In genomic region chr5:115341314-115342165, GRCm38 (mm10) we compare ENCODE assay signal across 8 mouse cellular contexts. TPM values are rescaled to one million over a fixed set of nuclear protein-coding genes. Genes with fewer than 3 reads are reported as not detected.
DNase-seq lines count a peak whose midpoint lies in the region; ATAC-seq and TF ChIP-seq lines count a peak whose summit lies in the region.

No protein-coding gene starts in this region.

- DNase-seq in heart, adult 11 months = no peak
- DNase-seq in forebrain, postnatal 0 days = no peak
- no peak for DNase-seq in adrenal gland, adult 8-10 months
- no peak for DNase-seq in cerebellum, adult 9-11 months
- no peak for DNase-seq in left cerebral cortex, postnatal 36 days (ENCODE audit: low spot score in 2 of 2)

- H3K79me2 ChIP-seq in macrophage (ENCODE audit: inconsistent target) = peaks cover 92% of the 10 kb centered on the region

- ATAC-seq in heart, embryonic 12.5 days (ENCODE audit: insufficient number of reproducible peaks, low FRiP score) = peak; percentile 52; the same call in 1 of the 2 replicates
- peak; percentile 55 for ATAC-seq in forebrain, postnatal 0 days

- intact Hi-C loops in left cerebral cortex, postnatal 36 days (cut with DNase I) = loop anchor here (2.0 to 5.0 kb wide), 2 partner anchors 15 to 39 kb away; partner anchors contain the start of genes Dynll1 and Srsf9

- TF ChIP-seq CTCF in ES-Bruce4 (IDR thresholded peaks at IDR 0.05; ENCODE audit: low read depth, low read length) = no peak
- TF ChIP-seq CTCF in forebrain, postnatal 0 days (IDR thresholded peaks at IDR 0.05; ENCODE audit: low read depth) = no peak

- TF ChIP-seq EP300 in ES-Bruce4 (IDR thresholded peaks at IDR 0.05; ENCODE audit: insufficient read depth, low read depth, low read length) = no peak

- H3K9ac ChIP-seq in heart, embryonic 12.5 days = peak overlapping the region; percentile 79
- H3K9ac ChIP-seq in ES-Bruce4 (ENCODE audit: low read depth, poor library complexity, severe bottlenecking) = peak overlapping the region; percentile 80
- H3K9ac ChIP-seq in forebrain, postnatal 0 days = peak overlapping the region; percentile 87

- peaks cover 15% of the 10 kb centered on the region for H3K4me1 ChIP-seq in heart, embryonic 12.5 days (replicated peaks)
- no peaks in the 10 kb centered on the region for H3K4me1 ChIP-seq in ES-Bruce4 (ENCODE audit: control insufficient read depth, insufficient read depth, low read length)
- peaks cover 13% of the 10 kb centered on the region for H3K4me1 ChIP-seq in forebrain, postnatal 0 days (ENCODE audit: insufficient read depth)

- H3K36me3 ChIP-seq in heart, embryonic 12.5 days = peaks cover 53% of the 10 kb centered on the region
- H3K36me3 ChIP-seq in ES-Bruce4 (ENCODE audit: control insufficient read depth, insufficient read depth, low read length, poor library complexity, severe bottlenecking) = peaks cover 31% of the 10 kb centered on the region
- H3K36me3 ChIP-seq in forebrain, postnatal 0 days (ENCODE audit: insufficient read depth) = peaks cover 43% of the 10 kb centered on the region
- peaks cover 39% of the 10 kb centered on the region for H3K36me3 ChIP-seq in macrophage (ENCODE audit: inconsistent target)

- H3K27ac ChIP-seq in heart, embryonic 12.5 days (ENCODE audit: poor library complexity, severe bottlenecking) = peak overlapping the region; percentile 49
- no peak overlapping the region for H3K27ac ChIP-seq in ES-Bruce4 (ENCODE audit: insufficient read depth, low read length)
- peak overlapping the region; percentile 62; the same call in 1 of the 2 replicates for H3K27ac ChIP-seq in forebrain, postnatal 0 days (ENCODE audit: low read depth, low read length)
- peak overlapping the region; percentile 65 for H3K27ac ChIP-seq in macrophage

- H3K4me3 ChIP-seq in heart, embryonic 12.5 days = peak overlapping the region; percentile 65
- peak overlapping the region; percentile 76 for H3K4me3 ChIP-seq in ES-Bruce4 (ENCODE audit: low read depth, low read length)
- peak overlapping the region; percentile 60 for H3K4me3 ChIP-seq in forebrain, postnatal 0 days (ENCODE audit: low read depth, low read length)
- H3K4me3 ChIP-seq in macrophage (ENCODE audit: inconsistent target) = peak overlapping the region; percentile 94

- 10% methylated on average over 36 of the region's 36 CpGs for WGBS in heart, embryonic 12.5 days
- 13% methylated on average over 36 of the region's 36 CpGs for WGBS in forebrain, postnatal 0 days
- 8% methylated on average over 33 of the region's 36 CpGs for WGBS in macrophage (ENCODE audit: missing documents)

- H3K9me3 ChIP-seq in heart, embryonic 12.5 days (replicated peaks) = no peaks in the 10 kb centered on the region
- H3K9me3 ChIP-seq in ES-Bruce4 (replicated peaks; ENCODE audit: control insufficient read depth, insufficient read depth, low read length, poor library complexity, severe bottlenecking) = no peaks in the 10 kb centered on the region
- H3K9me3 ChIP-seq in forebrain, postnatal 0 days (ENCODE audit: low read length) = no peaks in the 10 kb centered on the region

- H3K27me3 ChIP-seq in heart, embryonic 12.5 days (replicated peaks) = no peaks in the 10 kb centered on the region
- no peaks in the 10 kb centered on the region for H3K27me3 ChIP-seq in ES-Bruce4 (ENCODE audit: control insufficient read depth, insufficient read depth, low read length, poor library complexity, severe bottlenecking)
- H3K27me3 ChIP-seq in forebrain, postnatal 0 days (ENCODE audit: insufficient read depth, low read length) = no peaks in the 10 kb centered on the region

- H3K4me2 ChIP-seq in heart, embryonic 12.5 days = peak overlapping the region; percentile 85
- H3K4me2 ChIP-seq in forebrain, postnatal 0 days (ENCODE audit: low read depth) = peak overlapping the region; percentile 70

- TF ChIP-seq POLR2A in ES-Bruce4 (IDR thresholded peaks at IDR 0.05; ENCODE audit: insufficient read depth, low read length) = no peak

RNA-seq across cellular contexts. Expression of gene Triap1, which starts 0.5 kb away (rescaled TPM):
- polyA plus RNA-seq in heart, embryonic 12.5 days (2016; fragmentation: Nextera tagmentation; extraction: Ambion mirVana) = 38.1 and 38.8 TPM in 2 replicates
- polyA plus RNA-seq in ES-Bruce4 (2011; ENCODE audit: insufficient read depth, insufficient read length, low read depth, missing spikeins) = 21.6 and 22.9 TPM in 2 replicates
- total RNA-seq in forebrain, postnatal 0 days (2014; rRNA removed) = 17.3 and 22.8 TPM in 2 replicates
- 60.5 and 68.0 TPM in 2 replicates for polyA plus RNA-seq in forebrain, postnatal 0 days (2015; fragmentation: Nextera tagmentation; extraction: Ambion mirVana)
- total RNA-seq in macrophage (2018; cell fraction: chromatin; rRNA removed) = 10 to 100 TPM in 2 of 26 experiments, 1 to 10 TPM in 22, under 1 TPM in 1, not detected in 1; 0.80 to 12.2 (median 4.4) TPM
- 10 to 100 TPM; 33.8 to 72.6 (median 54.0) TPM for total RNA-seq in macrophage (2018; cell fraction: cytosol; rRNA removed)
- total RNA-seq in macrophage (2018; cell fraction: nucleus; rRNA removed) = 10 to 100 TPM in 19 of 26 experiments, 1 to 10 TPM in 7; 6.3 to 29.4 (median 14.3) TPM
- 36.6 to 91.2 TPM (median 78.9 TPM) in 3 replicates for polyA plus RNA-seq in macrophage (2018)
- total RNA-seq in adrenal gland, adult 8-10 months (2022) = 10 to 100 TPM; 37.4 to 58.7 (median 46.8) TPM
- 10 to 100 TPM; 24.2 to 30.0 TPM for total RNA-seq in left cerebral cortex, postnatal 36 days (2021)

RNA-seq across cellular contexts. Expression of gene Gatc, which starts 0.6 kb away (rescaled TPM):
- polyA plus RNA-seq in heart, embryonic 12.5 days (2016; fragmentation: Nextera tagmentation; extraction: Ambion mirVana) = 24.2 and 26.1 TPM in 2 replicates
- polyA plus RNA-seq in ES-Bruce4 (2011; ENCODE audit: insufficient read depth, insufficient read length, low read depth, missing spikeins) (12.9 and 17.3 TPM in 2 replicates), macrophage (2018) (23.7 to 43.8 TPM (median 24.3 TPM) in 3 replicates)
- 21.8 and 25.5 TPM in 2 replicates for total RNA-seq in forebrain, postnatal 0 days (2014; rRNA removed)
- 34.8 and 40.2 TPM in 2 replicates for polyA plus RNA-seq in forebrain, postnatal 0 days (2015; fragmentation: Nextera tagmentation; extraction: Ambion mirVana)
- 1 to 10 TPM in 13 of 26 experiments, under 1 TPM in 6, not detected in 7; 0.46 to 6.4 (median 2.2) TPM for total RNA-seq in macrophage (2018; cell fraction: chromatin; rRNA removed)
- total RNA-seq in macrophage (2018; cell fraction: cytosol; rRNA removed) = 10 to 100 TPM in 25 of 26 experiments, 1 to 10 TPM in 1; 9.5 to 27.5 (median 22.3) TPM
- 10 to 100 TPM in 6 of 26 experiments, 1 to 10 TPM in 20; 1.7 to 15.0 (median 5.0) TPM for total RNA-seq in macrophage (2018; cell fraction: nucleus; rRNA removed)
- total RNA-seq in adrenal gland, adult 8-10 months (2022) = 10 to 100 TPM; 21.5 to 24.6 (median 23.1) TPM
- 10 to 100 TPM; 20.3 to 21.7 TPM for total RNA-seq in left cerebral cortex, postnatal 36 days (2021)

RNA-seq across cellular contexts. Expression of gene Cox6a1, which starts 7.2 kb away (rescaled TPM):
- 1,284 and 1,325 TPM in 2 replicates for polyA plus RNA-seq in heart, embryonic 12.5 days (2016; fragmentation: Nextera tagmentation; extraction: Ambion mirVana)
- polyA plus RNA-seq in ES-Bruce4 (2011; ENCODE audit: insufficient read depth, insufficient read length, low read depth, missing spikeins) (319 and 337 TPM in 2 replicates), macrophage (2018) (268 to 413 TPM (median 344 TPM) in 3 replicates)
- total RNA-seq in forebrain, postnatal 0 days (2014; rRNA removed) = 628 and 701 TPM in 2 replicates
- polyA plus RNA-seq in forebrain, postnatal 0 days (2015; fragmentation: Nextera tagmentation; extraction: Ambion mirVana) = 1,510 and 1,858 TPM in 2 replicates
- total RNA-seq in macrophage (2018; cell fraction: chromatin; rRNA removed) = 10 to 100 TPM in 12 of 26 experiments, 1 to 10 TPM in 14; 2.3 to 61.5 (median 9.3) TPM
- 100 to 1,000 TPM; 320 to 461 (median 422) TPM for total RNA-seq in macrophage (2018; cell fraction: cytosol; rRNA removed)
- total RNA-seq in macrophage (2018; cell fraction: nucleus; rRNA removed) = 100 to 1,000 TPM in 8 of 26 experiments, 10 to 100 TPM in 18; 21.2 to 148 (median 83.3) TPM
- total RNA-seq in adrenal gland, adult 8-10 months (2022) = 1,000 to 10,000 TPM in 2 of 4 experiments, 100 to 1,000 TPM in 2; 703 to 1,239 (median 893) TPM
- total RNA-seq in left cerebral cortex, postnatal 36 days (2021) = 100 to 1,000 TPM; 677 to 817 TPM

RNA-seq across cellular contexts. Expression of gene Srsf9, which starts 14.6 kb away (rescaled TPM):
- 147 and 160 TPM in 2 replicates for polyA plus RNA-seq in heart, embryonic 12.5 days (2016; fragmentation: Nextera tagmentation; extraction: Ambion mirVana)
- polyA plus RNA-seq in ES-Bruce4 (2011; ENCODE audit: insufficient read depth, insufficient read length, low read depth, missing spikeins) (107 and 111 TPM in 2 replicates), macrophage (2018) (61.4 to 98.7 TPM (median 76.4 TPM) in 3 replicates)
- total RNA-seq in forebrain, postnatal 0 days (2014; rRNA removed) = 43.7 and 49.9 TPM in 2 replicates
- polyA plus RNA-seq in forebrain, postnatal 0 days (2015; fragmentation: Nextera tagmentation; extraction: Ambion mirVana) = 112 and 117 TPM in 2 replicates
- total RNA-seq in macrophage (2018; cell fraction: chromatin; rRNA removed) = 10 to 100 TPM in 25 of 26 experiments, 1 to 10 TPM in 1; 9.4 to 77.6 (median 32.7) TPM
- 100 to 1,000 TPM in 1 of 26 experiments, 10 to 100 TPM in 25; 50.7 to 100 (median 79.4) TPM for total RNA-seq in macrophage (2018; cell fraction: cytosol; rRNA removed)
- total RNA-seq in macrophage (2018; cell fraction: nucleus; rRNA removed) = 10 to 100 TPM; 24.0 to 91.0 (median 47.1) TPM
- 10 to 100 TPM; 68.1 to 89.3 (median 75.9) TPM for total RNA-seq in adrenal gland, adult 8-10 months (2022)
- total RNA-seq in left cerebral cortex, postnatal 36 days (2021) = 10 to 100 TPM; 62.5 to 70.6 TPM

RNA-seq across cellular contexts. Expression of gene Dynll1, which starts 40.7 kb away (rescaled TPM):
- 1,319 and 1,320 TPM in 2 replicates for polyA plus RNA-seq in heart, embryonic 12.5 days (2016; fragmentation: Nextera tagmentation; extraction: Ambion mirVana)
- polyA plus RNA-seq in ES-Bruce4 (2011; ENCODE audit: insufficient read depth, insufficient read length, low read depth, missing spikeins) (556 and 609 TPM in 2 replicates), macrophage (2018) (156 to 244 TPM (median 202 TPM) in 3 replicates)
- total RNA-seq in forebrain, postnatal 0 days (2014; rRNA removed) = 259 and 351 TPM in 2 replicates
- 1,192 and 1,422 TPM in 2 replicates for polyA plus RNA-seq in forebrain, postnatal 0 days (2015; fragmentation: Nextera tagmentation; extraction: Ambion mirVana)
- 10 to 100 TPM in 21 of 26 experiments, 1 to 10 TPM in 5; 5.0 to 57.2 (median 19.0) TPM for total RNA-seq in macrophage (2018; cell fraction: chromatin; rRNA removed)
- 100 to 1,000 TPM; 140 to 323 (median 245) TPM for total RNA-seq in macrophage (2018; cell fraction: cytosol; rRNA removed)
- 100 to 1,000 TPM in 3 of 26 experiments, 10 to 100 TPM in 23; 19.5 to 129 (median 67.6) TPM for total RNA-seq in macrophage (2018; cell fraction: nucleus; rRNA removed)
- total RNA-seq in adrenal gland, adult 8-10 months (2022) = 100 to 1,000 TPM; 140 to 233 (median 156) TPM
- total RNA-seq in left cerebral cortex, postnatal 36 days (2021) = 100 to 1,000 TPM; 638 to 644 TPM
